Mouse (Mus musculus) bone marrow, adult 2 months (tissue): ENCODE measurements around the gene Sult6b2. TPM values are rescaled to one million over a fixed set of nuclear protein-coding genes. Genes with fewer than 3 reads are reported as not detected.

Experiments
- H3K27ac ChIP-seq: fragments of 200-500 bp; 2 replicates; pipeline ENCODE4 v1.5.1; 2012; ENCODE audit warnings: low read depth, mild to moderate bottlenecking, control low read depth, inconsistent platforms, low read length; ENCODE audit not compliant: control insufficient read depth, poor library complexity, insufficient read depth
- H3K4me1 ChIP-seq: fragments of 200-500 bp; 2 replicates; pipeline ENCODE4 v1.6.1; 2011; ENCODE audit warnings: low read length; ENCODE audit not compliant: control insufficient read depth, insufficient read depth
- H3K4me3 ChIP-seq: fragments of 200-500 bp; replicated peaks from 2 replicates; pipeline ENCODE3; 2011; ENCODE audit warnings: mild to moderate bottlenecking, low read depth, low read length, control low read depth; ENCODE audit not compliant: control insufficient read depth
- CTCF ChIP-seq: fragments of 200-500 bp; IDR thresholded peaks from 2 replicates; pipeline ENCODE4 v1.5.1; 2011; ENCODE audit warnings: low read length, control low read depth; ENCODE audit not compliant: control insufficient read depth, insufficient read depth
- POLR2A ChIP-seq: fragments of 200-500 bp; IDR thresholded peaks from 2 replicates; pipeline ENCODE4 v1.6.1; 2011; ENCODE audit warnings: low read depth, mild to moderate bottlenecking, control low read depth, low read length, borderline replicate concordance; ENCODE audit not compliant: control insufficient read depth
- WGBS: fragments of 180-500 bp; shearing (Covaris S2); methylation state at CpG from one replicate; pipeline ENCODE4 v1.1.7; 2018; 5-methylcytosine and 5-hydroxymethylcytosine counted together
- polyA plus RNA-seq: library from polyadenylated mRNA; stranded (reverse); fragments of >200 nt; gene quantifications from 2 replicates; pipeline ENCODE4 v1.2.4, GENCODE M21; 2011; ENCODE audit warnings: low replicate concordance; ENCODE audit not compliant: missing spikeins, insufficient read depth, insufficient read length

Gene Sult6b2
- polyA plus RNA-seq, 1 experiment: not detected

DNA sequence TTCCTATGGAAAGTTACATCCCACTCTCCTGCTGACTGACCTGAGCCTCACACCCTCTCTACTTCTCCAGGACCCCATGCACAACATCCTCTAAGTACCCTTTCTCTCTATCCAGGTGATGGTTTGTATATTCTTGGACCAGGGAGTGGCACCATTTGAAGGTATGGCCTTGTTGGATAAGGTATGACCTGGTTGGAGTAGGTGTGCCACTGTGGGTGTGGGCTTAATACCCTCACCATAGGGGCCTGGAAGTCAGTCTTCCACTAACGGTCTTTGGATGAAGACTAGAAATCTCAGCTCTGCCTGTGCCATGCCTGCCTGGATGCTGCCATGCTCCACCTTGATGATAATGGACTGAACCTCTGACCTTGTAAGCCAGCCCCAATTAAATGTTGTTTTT, 34.2 kb upstream of the Sult6b2 start:
- WGBS: 87% methylated on average over 1 of the region's 1 CpGs
- H3K4me1 ChIP-seq: no peaks in the 10 kb centered on the region
- H3K27ac ChIP-seq: no peak overlapping the region
- H3K4me3 ChIP-seq: no peak overlapping the region
- no peak for TF ChIP-seq POLR2A
- TF ChIP-seq CTCF: no peak

DNA sequence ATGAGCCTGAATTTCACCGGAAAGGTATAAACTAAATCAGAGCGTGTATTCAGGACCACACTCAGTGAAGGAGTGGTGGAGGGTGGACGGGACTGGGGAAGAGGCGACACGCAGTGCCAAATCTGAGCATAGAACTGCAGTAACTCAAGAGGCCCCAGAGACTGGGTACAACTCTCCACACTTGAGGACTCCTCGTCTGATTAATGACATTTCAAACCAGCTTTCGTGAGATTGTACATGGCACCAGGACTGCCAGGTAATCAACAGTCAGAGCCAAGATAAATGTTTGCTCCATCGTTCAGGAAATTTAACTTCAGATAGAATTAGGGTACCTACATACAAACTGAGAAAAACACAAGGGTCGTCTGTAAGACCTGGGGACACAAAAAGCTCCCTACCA, 33.0 kb upstream of the Sult6b2 start:
- Histone ChIP-seq H3K4me3 (no peak overlapping the region), H3K4me1 (no peaks in the 10 kb centered on the region), H3K27ac (no peak overlapping the region)
- TF ChIP-seq POLR2A (no peak), CTCF (no peak)
- 80% methylated on average over 9 of the region's 9 CpGs for WGBS

DNA sequence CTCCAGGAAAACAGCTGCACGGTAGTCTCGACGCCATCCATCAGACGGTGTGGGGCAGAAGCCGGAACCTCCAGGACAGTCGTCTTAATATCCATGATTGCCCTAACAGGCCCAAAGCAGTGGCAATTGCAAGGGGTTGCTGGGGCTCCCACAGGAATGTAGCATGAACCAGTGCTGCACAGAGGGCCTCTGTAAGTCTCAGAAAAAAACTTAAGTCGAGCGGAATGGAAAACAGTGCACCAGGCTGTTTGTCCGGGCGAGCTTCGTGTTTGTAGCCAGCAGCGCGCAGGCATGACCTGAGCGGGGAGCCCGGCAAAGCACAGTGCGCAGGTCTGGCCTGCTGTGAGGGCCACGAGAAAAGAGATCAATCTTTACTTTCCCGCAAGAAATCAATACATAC, 31.4 kb upstream of the Sult6b2 start:
- H3K4me1 ChIP-seq: peaks cover 2% of the 10 kb centered on the region
- TF ChIP-seq POLR2A: no peak
- no peak for TF ChIP-seq CTCF
- no peak overlapping the region for H3K4me3 ChIP-seq
- 86% methylated on average over 18 of the region's 18 CpGs for WGBS
- no peak overlapping the region for H3K27ac ChIP-seq

DNA sequence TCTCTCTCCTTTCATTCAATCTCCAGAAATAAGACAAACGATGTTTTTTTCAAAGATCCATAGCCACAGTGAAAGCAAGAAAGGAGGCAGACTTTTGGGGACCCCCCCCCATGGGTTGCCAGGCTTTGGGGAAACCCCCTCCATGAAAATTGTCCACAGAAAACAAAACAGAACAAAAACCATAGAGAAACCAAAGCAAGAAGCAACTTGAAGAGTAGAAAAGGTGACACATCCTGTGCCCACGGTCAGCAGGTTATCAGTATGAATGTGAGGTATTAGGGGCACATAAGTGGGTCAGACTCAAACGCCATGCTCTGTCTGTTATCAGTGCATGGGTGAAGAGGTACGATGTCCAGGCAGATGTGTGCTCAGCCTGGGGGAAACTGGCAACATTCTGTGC, 30.6 kb upstream of the Sult6b2 start:
- TF ChIP-seq CTCF (no peak), POLR2A (no peak)
- H3K4me3 ChIP-seq: no peak overlapping the region
- WGBS: 63% methylated on average over 4 of the region's 4 CpGs
- peaks cover 2% of the 10 kb centered on the region for H3K4me1 ChIP-seq
- H3K27ac ChIP-seq: no peak overlapping the region

DNA sequence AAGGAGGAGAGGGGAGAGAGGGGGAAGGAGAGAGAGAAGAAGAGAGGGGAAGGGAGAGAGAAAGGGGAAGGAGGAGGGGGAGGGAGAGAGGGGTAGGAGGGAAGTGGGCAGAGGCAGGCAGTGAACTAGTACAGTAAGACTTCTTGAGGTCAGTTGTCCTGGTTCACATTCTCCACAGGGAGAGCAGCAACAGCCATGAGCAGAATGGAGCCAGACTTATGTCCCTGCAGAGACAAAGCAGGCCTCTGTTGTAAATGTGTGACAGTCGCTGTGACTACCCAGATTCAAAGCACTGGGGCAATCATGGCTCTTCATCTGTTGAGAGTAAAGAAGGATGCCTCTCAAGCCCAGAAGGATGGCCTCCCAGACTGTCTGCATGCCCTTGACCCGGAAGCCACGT, 27.4 kb upstream of the Sult6b2 start:
- Histone ChIP-seq H3K4me3 (no peak overlapping the region), H3K27ac (no peak overlapping the region), H3K4me1 (peaks cover 2% of the 10 kb centered on the region)
- TF ChIP-seq CTCF (no peak), POLR2A (no peak)
- WGBS: 36% methylated on average over 3 of the region's 3 CpGs

DNA sequence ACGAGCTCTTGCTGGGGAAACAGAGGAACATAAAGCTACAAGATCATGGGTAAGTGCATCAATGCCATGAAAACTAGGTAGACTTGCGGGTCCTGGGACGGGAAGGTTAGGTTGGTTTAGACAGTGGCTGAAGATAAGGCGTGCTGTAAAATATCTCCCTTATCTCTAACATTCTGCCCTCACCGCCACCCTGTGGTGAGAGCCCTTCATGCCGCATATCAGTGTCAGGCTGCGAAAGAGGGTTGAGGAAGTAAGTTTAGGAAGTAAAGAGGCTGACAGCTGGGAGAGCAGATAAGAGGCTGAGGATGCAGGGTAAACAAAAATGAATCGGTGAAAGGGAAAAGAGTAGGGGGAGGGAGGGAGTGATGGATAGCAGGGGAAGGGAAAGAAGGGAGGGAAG, 26.9 kb upstream of the Sult6b2 start:
- TF ChIP-seq POLR2A (no peak), CTCF (peak; percentile 43)
- Histone ChIP-seq H3K27ac (no peak overlapping the region), H3K4me1 (peaks cover 2% of the 10 kb centered on the region), H3K4me3 (no peak overlapping the region)
- 3% methylated on average over 8 of the region's 8 CpGs for WGBS

DNA sequence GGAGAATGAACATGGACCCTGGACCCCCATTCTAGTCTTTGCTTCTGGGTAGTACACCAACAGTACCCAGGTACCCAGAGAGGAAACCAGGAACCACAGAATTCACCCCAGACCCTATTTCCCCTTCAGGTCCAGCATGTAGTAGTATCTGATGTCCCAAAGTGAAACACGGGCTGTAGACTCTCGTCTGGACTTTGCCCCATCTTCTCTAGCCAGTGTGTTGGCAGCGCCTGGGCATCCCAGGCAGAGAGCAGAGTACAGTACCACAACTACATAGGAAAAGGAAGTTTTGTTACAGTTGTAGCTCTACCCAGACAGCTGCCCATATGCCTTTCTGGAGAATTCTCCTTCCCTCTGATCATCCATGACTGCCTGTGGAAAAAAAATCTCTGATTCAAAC, 25.9 kb upstream of the Sult6b2 start:
- H3K27ac ChIP-seq: no peak overlapping the region
- no peak overlapping the region for H3K4me3 ChIP-seq
- 62% methylated on average over 3 of the region's 3 CpGs for WGBS
- TF ChIP-seq POLR2A: no peak
- no peak for TF ChIP-seq CTCF
- peaks cover 2% of the 10 kb centered on the region for H3K4me1 ChIP-seq

DNA sequence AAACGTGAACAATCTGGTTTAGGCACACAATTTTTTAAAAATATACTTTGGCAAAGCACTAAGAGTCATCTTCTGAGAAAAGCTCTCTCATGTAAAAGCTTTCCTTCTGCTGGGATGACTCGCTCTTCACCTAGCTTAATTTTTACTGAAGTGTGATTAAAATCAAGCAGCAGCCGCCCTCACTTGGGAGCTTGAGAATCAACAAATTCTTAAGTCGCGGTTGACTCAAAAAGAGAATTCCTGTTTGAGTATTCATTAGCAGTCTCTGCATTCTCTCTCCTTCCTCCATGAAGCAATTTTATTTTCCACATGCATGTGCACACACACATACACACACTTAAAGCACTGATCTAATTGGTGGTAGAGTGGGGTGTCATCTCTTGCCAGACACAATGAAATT, 21.1 kb upstream of the Sult6b2 start:
- Histone ChIP-seq H3K4me3 (no peak overlapping the region), H3K4me1 (no peaks in the 10 kb centered on the region), H3K27ac (no peak overlapping the region)
- WGBS: 79% methylated on average over 5 of the region's 5 CpGs
- TF ChIP-seq CTCF (no peak), POLR2A (no peak)

DNA sequence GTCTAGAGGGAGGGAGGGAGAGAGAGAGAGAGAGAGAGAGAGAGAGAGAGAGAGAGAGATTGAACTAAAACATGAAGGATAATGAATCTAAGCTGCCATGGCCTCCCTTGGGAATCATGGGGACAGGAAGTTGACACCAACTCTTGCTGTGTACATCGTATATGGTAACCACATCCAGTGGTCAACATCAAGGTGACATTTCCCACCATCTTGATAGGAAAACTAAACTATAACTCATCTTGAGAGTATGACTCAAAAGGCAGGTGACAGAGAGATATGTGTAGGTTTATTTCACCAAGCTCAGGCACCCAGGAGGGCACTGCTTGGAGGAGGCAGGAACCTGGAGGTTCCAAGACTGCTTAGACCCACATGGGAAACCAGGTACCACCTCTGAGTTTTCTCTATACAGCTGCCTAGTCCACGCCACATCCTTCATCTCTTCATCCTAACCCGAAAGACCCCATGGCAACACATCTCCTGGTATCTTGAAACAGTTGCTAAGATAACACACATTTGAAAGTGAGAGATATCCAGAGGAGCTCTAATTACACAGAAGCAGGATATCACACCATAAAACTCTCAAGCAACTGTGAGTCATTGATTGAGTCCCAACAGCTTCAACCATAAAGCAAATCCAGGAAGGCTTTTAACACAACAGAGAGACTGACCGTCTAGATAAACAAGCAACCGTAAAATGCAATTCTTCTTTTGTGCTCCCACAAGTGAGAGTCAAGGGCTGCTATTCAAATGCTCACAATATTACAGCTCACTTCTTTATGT, 18.9 kb upstream of the Sult6b2 start:
- Histone ChIP-seq H3K4me1 (no peaks in the 10 kb centered on the region), H3K27ac (no peak overlapping the region), H3K4me3 (no peak overlapping the region)
- TF ChIP-seq POLR2A (no peak), CTCF (no peak)
- 58% methylated on average over 5 of the region's 5 CpGs for WGBS
